10 mouse cellular contexts compared by ENCODE assay signal in the genomic region with DNA sequence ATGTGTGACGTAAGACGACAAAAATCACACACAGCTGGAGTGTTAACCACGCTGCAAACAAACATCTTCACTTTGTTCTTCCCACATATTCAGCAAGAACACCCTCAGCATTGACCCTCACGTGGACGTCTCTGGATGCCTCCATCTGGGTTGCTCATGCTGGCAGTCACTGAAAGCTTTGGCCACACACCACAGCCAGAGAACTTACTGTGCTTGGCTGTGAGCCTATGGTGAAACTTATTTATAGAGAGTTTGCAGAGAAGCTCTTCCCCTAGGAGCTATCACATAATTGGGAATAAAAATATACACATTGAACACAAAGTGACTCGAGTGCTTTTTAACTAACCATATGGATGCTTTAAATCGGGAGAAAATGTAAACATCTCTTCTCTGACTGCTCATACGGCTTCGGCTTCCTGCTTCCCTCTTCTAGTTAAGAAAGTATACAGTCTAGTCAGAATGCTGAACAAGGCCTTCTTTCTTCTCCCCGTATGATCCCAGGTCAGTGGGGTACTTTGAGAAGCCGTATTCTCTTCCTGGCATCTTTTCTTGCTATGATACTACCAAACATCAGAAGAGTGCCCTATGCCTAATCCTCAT.
A peak's percentile ranks its signal among the peaks of the same experiment; 100 is the strongest.
DNase-seq lines count a peak whose midpoint lies in the region; ATAC-seq and TF ChIP-seq lines count a peak whose summit lies in the region.
"Had no signal": no experiment of that assay in that cellular context is flagged by ENCODE, and none has a peak within 500 bp of the region (broad histone marks: within the 10 kb centered on the region; RNA-seq: fewer than 3 reads in every experiment).

No protein-coding gene starts in this region.

- intact Hi-C loops in gastrocnemius, postnatal 14 days (cut with DNase I; ENCODE audit: low total_unique reads) = no loop called here
- intact Hi-C loops in left cerebral cortex, postnatal 14 days (cut with DNase I) = no loop called here

- peak; percentile 29 to 51 for DNase-seq in lung, adult 18-20 months
- no peak for DNase-seq in lung, adult 2 months
- DNase-seq in gastrocnemius, postnatal 14 days = peak; percentile 16
- peak; percentile 52 to 72 for DNase-seq in left cerebral cortex, postnatal 14 days (ENCODE audit: low spot score in 2 of 2)
- no peak for DNase-seq in thymus, postnatal 0 days (ENCODE audit: low spot score)
- DNase-seq in layer of hippocampus, postnatal 25 days (ENCODE audit: extremely low spot score in 1 of 2, low spot score in 1 of 2) = no peak

- H3K4me1 ChIP-seq in lung, adult 2 months (ENCODE audit: control insufficient read depth, insufficient read depth, low read length) = no peaks in the 10 kb centered on the region
- peaks cover 5% of the 10 kb centered on the region for H3K4me1 ChIP-seq in stomach, embryonic 16.5 days (ENCODE audit: control insufficient read depth, insufficient read depth, low read length)
- H3K4me1 ChIP-seq: megakaryocyte, embryonic 14.5 days had no signal

- TF ChIP-seq CTCF in lung, adult 2 months (IDR thresholded peaks at IDR 0.05; ENCODE audit: insufficient read depth, low read length) = no peak

- no peaks in the 10 kb centered on the region for H3K27me3 ChIP-seq in stomach, embryonic 16.5 days (ENCODE audit: control insufficient read depth, insufficient read depth, low read length)
- H3K27me3 ChIP-seq: heart, embryonic 15.5 days; megakaryocyte, embryonic 14.5 days had no signal

- peak; percentile 74; the same call in 1 of the 2 replicates for ATAC-seq in stomach, embryonic 16.5 days (ENCODE audit: insufficient read depth, low FRiP score)
- ATAC-seq in inflammation-experienced regulatory T-cells, adult 6 months = no peak

- TF ChIP-seq POLR2A in lung, adult 2 months (IDR thresholded peaks at IDR 0.05; ENCODE audit: borderline replicate concordance, extremely low read depth, low read depth, low read length) = no peak

- no peaks in the 10 kb centered on the region for H3K36me3 ChIP-seq in stomach, embryonic 16.5 days (ENCODE audit: control insufficient read depth, insufficient read depth, low read length)
- H3K36me3 ChIP-seq: heart, embryonic 15.5 days had no signal

- H3K9ac ChIP-seq in stomach, embryonic 16.5 days (ENCODE audit: low read length) = no peak overlapping the region
- H3K9ac ChIP-seq: heart, embryonic 15.5 days had no signal

- H3K9me3 ChIP-seq in stomach, embryonic 16.5 days (replicated peaks; ENCODE audit: control insufficient read depth, low read length) = no peaks in the 10 kb centered on the region
- H3K9me3 ChIP-seq: heart, embryonic 15.5 days; megakaryocyte, embryonic 14.5 days had no signal

- no peak overlapping the region for H3K4me2 ChIP-seq in stomach, embryonic 16.5 days (ENCODE audit: low read depth, low read length)
- H3K4me2 ChIP-seq: heart, embryonic 15.5 days had no signal

- peak overlapping the region; percentile 73 for H3K27ac ChIP-seq in stomach, embryonic 16.5 days (ENCODE audit: low read length)
- H3K27ac ChIP-seq: heart, embryonic 15.5 days had no signal

- no peak overlapping the region for H3K4me3 ChIP-seq in lung, adult 2 months (replicated peaks; ENCODE audit: extremely low read depth, low read depth, low read length)
- H3K4me3 ChIP-seq in stomach, embryonic 16.5 days (replicated peaks; ENCODE audit: low read length) = no peak overlapping the region
- H3K4me3 ChIP-seq: heart, embryonic 15.5 days; megakaryocyte, embryonic 14.5 days had no signal

- 43% methylated on average over 11 of the region's 11 CpGs for WGBS in lung, adult 2 months
- 44% methylated on average over 11 of the region's 11 CpGs for WGBS in stomach, embryonic 16.5 days

Comparison
In these comparisons a context has a peak if more than half of its experiments do, and no peak if none do; other contexts are left out.
1. DNase-seq: peak in lung, adult 18-20 months (2 of 2), gastrocnemius, postnatal 14 days (single experiment) and left cerebral cortex, postnatal 14 days (2 of 2); none in lung, adult 2 months (single experiment), thymus, postnatal 0 days (single experiment) and layer of hippocampus, postnatal 25 days (0 of 2).